Mouse (Mus musculus) stomach, embryonic 15.5 days (tissue): Measurements from ENCODE around the gene Osbpl3. TPM values are rescaled to one million over a fixed set of nuclear protein-coding genes. Genes with fewer than 3 reads are reported as not detected.

Source experiments
- ATAC-seq: fragments of 200-750 bp; cut with Nextera tagmentation; 2 replicates; pipeline ENCODE4 v1.8.0; 2017; ENCODE audit warnings: low read depth, moderate number of reproducible peaks, moderate TSS enrichment; ENCODE audit not compliant: insufficient read depth, low FRiP score
- H3K27ac ChIP-seq: fragments of 300-500 bp; sonication (generic); 2 replicates; pipeline ENCODE4 v1.5.1; 2015; ENCODE audit warnings: mild to moderate bottlenecking, inconsistent platforms
- H3K27me3 ChIP-seq: fragments of 300-500 bp; sonication (generic); replicated peaks from 2 replicates; pipeline ENCODE4 v1.6.1; 2015; ENCODE audit warnings: inconsistent platforms
- H3K36me3 ChIP-seq: fragments of 300-500 bp; sonication (generic); 2 replicates; pipeline ENCODE4 v1.6.1; 2015; ENCODE audit warnings: inconsistent platforms
- H3K4me1 ChIP-seq: fragments of 300-500 bp; sonication (generic); 2 replicates; pipeline ENCODE4 v1.6.1; 2015; ENCODE audit warnings: inconsistent platforms
- H3K4me2 ChIP-seq: fragments of 300-500 bp; sonication (generic); 2 replicates; pipeline ENCODE4 v1.6.1; 2015; ENCODE audit warnings: mild to moderate bottlenecking, inconsistent platforms
- H3K4me3 ChIP-seq: fragments of 300-500 bp; sonication (generic); replicated peaks from 2 replicates; pipeline ENCODE4 v1.5.1; 2015; ENCODE audit warnings: inconsistent platforms
- H3K9ac ChIP-seq: fragments of 300-500 bp; sonication (generic); 2 replicates; pipeline ENCODE4 v1.6.1; 2015; ENCODE audit warnings: inconsistent platforms
- H3K9me3 ChIP-seq: fragments of 300-500 bp; sonication (generic); 2 replicates; pipeline ENCODE4 v1.6.1; 2016; ENCODE audit warnings: inconsistent platforms
- WGBS: fragments of 180-500 bp; shearing (Covaris S2); methylation state at CpG from one replicate; pipeline ENCODE4 v1.1.7; 2015; 5-methylcytosine and 5-hydroxymethylcytosine counted together
- polyA plus RNA-seq: library from polyadenylated mRNA; unstranded; fragments of >200 nt; fragmentation: Nextera tagmentation; extraction: Ambion mirVana; gene quantifications from 2 replicates; pipeline ENCODE4 v1.2.1, GENCODE M21; 2015

The Osbpl3 gene
- polyA plus RNA-seq, 1 experiment from 2014 or later = 12.0 TPM

DNA sequence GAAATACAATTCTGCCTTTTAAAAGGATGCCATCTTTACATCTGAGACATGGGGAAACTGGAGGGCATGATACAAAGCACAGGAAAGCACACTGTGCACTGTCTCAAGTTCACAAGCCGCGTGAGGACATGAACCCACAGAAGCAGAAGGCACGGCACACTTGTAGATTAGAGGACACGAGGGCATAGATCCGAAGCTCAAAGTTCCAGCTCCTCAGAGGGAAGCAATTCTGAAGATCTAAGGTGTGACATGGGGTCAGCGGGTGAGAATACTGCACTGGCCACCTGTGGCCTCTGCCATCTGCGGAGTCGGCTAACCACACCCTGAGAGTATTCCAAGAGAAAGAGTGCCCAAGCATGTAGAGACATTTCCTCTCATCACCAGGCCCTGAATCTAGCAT is 91.6 kb downstream of the Osbpl3 start:
- no peak overlapping the region for H3K27ac ChIP-seq
- H3K9ac ChIP-seq = no peak overlapping the region
- no peak for ATAC-seq
- H3K4me1 ChIP-seq = no peaks in the 10 kb centered on the region
- H3K4me3 ChIP-seq = no peak overlapping the region
- no peaks in the 10 kb centered on the region for H3K36me3 ChIP-seq
- H3K9me3 ChIP-seq = no peaks in the 10 kb centered on the region
- H3K4me2 ChIP-seq = no peak overlapping the region
- H3K27me3 ChIP-seq = no peaks in the 10 kb centered on the region
- WGBS = 89% methylated on average over 8 of the region's 8 CpGs

DNA sequence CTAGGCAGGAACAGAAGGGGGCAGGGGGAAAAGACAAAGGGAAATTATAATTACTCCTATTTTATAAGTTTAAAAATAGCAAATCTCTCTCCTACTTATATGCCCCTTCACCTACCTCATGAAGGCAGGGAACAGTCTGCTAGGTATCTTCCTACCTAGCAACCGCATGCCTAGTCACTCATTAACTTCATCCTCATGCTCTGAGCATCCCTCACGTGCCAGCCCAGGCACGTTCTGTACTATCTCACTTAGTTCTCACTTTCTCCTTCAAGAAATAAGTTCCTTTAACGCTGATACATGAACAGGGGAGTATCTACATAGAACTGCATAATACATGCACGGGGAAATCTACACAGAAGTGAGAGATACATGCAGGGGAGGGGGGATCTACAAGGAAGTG is 92.6 kb downstream of the Osbpl3 start:
- Histone ChIP-seq H3K4me2 (no peak overlapping the region), H3K4me3 (no peak overlapping the region), H3K9me3 (no peaks in the 10 kb centered on the region), H3K36me3 (no peaks in the 10 kb centered on the region), H3K4me1 (no peaks in the 10 kb centered on the region; the same call in 1 of the 2 replicates), H3K27ac (no peak overlapping the region), H3K9ac (no peak overlapping the region), H3K27me3 (no peaks in the 10 kb centered on the region)
- no peak for ATAC-seq
- 64% methylated on average over 5 of the region's 5 CpGs for WGBS

GRCm38 (mm10) chr6:50362704-50363261 is 93.2 kb downstream of the Osbpl3 start:
- H3K4me1 ChIP-seq = peaks cover 1% of the 10 kb centered on the region; the same call in 1 of the 2 replicates
- no peaks in the 10 kb centered on the region for H3K36me3 ChIP-seq
- H3K9me3 ChIP-seq = no peaks in the 10 kb centered on the region
- H3K27ac ChIP-seq = no peak overlapping the region
- no peak overlapping the region for H3K9ac ChIP-seq
- H3K4me2 ChIP-seq = no peak overlapping the region
- ATAC-seq = no peak
- 74% methylated on average over 4 of the region's 4 CpGs for WGBS
- H3K4me3 ChIP-seq = no peak overlapping the region
- no peaks in the 10 kb centered on the region for H3K27me3 ChIP-seq

GRCm38 (mm10) chr6:50362196-50362595 is 93.8 kb downstream of the Osbpl3 start:
- no peak overlapping the region for H3K9ac ChIP-seq
- no peaks in the 10 kb centered on the region for H3K27me3 ChIP-seq
- no peak overlapping the region for H3K27ac ChIP-seq
- peaks cover 3% of the 10 kb centered on the region; the same call in 1 of the 2 replicates for H3K4me1 ChIP-seq
- H3K4me3 ChIP-seq = no peak overlapping the region
- no peaks in the 10 kb centered on the region for H3K9me3 ChIP-seq
- no peak overlapping the region for H3K4me2 ChIP-seq
- H3K36me3 ChIP-seq = no peaks in the 10 kb centered on the region
- WGBS = 78% methylated on average over 9 of the region's 9 CpGs
- no peak for ATAC-seq

- H3K4me3 ChIP-seq = no peak overlapping the region
- H3K27ac ChIP-seq = peak overlapping the region; percentile 49
- no peak overlapping the region for H3K9ac ChIP-seq
- H3K4me1 ChIP-seq = peaks cover 16% of the 10 kb centered on the region
- WGBS = 44% methylated on average over 16 of the region's 16 CpGs
- H3K27me3 ChIP-seq = no peaks in the 10 kb centered on the region
- no peaks in the 10 kb centered on the region for H3K9me3 ChIP-seq
- H3K4me2 ChIP-seq = 0 out of 2 replicates have a peak overlapping the region, but pooled peaks have one; percentile 0
- ATAC-seq = peak; percentile 80
- no peaks in the 10 kb centered on the region for H3K36me3 ChIP-seq
Measured at GRCm38 (mm10) chr6:50358104-50358679, 97.8 kb downstream of the Osbpl3 start.

DNA sequence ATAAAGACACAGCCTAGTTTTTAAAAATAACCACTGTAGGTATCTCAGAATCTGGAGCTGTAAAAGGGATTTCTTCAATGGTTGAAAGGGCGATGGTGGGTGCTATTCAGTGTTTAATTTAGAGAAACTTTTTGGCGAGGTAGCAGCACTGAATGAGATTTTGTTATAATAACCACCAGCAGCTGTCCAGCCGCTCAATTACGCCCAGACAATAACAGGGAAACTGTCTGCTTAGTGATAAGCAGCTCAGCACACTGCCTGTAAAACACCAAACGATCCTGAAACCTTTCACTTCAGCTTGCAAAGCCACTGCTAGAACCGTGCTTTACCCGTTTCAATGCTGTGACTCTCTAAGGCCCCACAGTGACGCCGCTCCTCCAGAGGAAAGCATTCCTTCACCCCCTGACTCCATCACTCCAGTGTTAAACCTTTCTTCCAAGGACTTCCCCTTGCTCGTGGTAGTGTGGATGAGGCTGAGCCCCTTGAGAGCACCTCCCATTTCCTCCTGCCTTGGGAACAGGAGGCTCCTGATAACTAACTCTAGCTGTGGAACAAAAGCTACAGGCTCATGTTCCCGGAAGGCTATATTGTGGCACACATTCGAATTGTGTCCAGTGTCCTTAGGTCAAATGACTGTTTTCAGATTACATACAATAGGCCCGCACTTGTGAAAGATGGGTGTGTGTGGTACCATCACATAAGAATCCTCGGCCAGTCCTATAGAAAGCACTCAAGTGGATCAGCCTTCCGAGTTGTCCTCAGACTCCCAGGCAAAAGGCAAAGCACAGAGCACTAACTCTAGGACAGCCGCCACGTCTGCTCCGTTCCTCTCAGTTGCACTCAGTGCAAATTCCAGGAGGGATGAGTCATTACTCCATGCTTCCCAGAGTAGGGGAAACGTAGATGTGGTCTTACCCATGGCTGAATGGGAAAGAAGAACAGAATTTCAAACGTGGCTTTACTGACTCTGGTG is 101.0 kb downstream of the Osbpl3 start:
- H3K36me3 ChIP-seq = no peaks in the 10 kb centered on the region
- WGBS = 37% methylated on average over 20 of the region's 20 CpGs
- no peak for ATAC-seq
- H3K4me3 ChIP-seq = no peak overlapping the region
- H3K9ac ChIP-seq = no peak overlapping the region
- no peaks in the 10 kb centered on the region for H3K27me3 ChIP-seq
- no peaks in the 10 kb centered on the region for H3K9me3 ChIP-seq
- no peak overlapping the region for H3K4me2 ChIP-seq
- H3K4me1 ChIP-seq = peaks cover 16% of the 10 kb centered on the region
- H3K27ac ChIP-seq = peak overlapping the region; percentile 3; the same call in 1 of the 2 replicates

DNA sequence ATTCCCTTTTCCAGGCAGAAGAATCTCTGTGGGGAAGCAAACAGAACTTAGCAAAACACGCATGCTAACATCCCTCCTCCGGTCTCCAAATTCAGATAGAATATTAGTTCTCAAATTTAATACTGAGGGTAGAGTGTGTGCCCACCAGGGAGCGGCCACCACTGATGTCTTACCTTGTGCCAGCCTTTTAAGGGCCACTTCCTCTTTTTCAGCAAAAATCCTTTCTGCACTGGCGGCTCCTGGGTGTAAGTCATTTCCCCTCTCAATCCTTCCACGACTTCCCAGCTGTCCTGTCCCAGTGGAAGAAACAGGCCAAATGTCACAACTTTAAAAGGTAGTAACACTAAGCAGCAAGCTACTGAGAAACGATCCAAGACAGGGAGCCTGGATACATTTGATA is 103.2 kb downstream of the Osbpl3 start:
- Histone ChIP-seq H3K27me3 (no peaks in the 10 kb centered on the region), H3K36me3 (no peaks in the 10 kb centered on the region), H3K4me2 (no peak overlapping the region), H3K9me3 (no peaks in the 10 kb centered on the region), H3K9ac (no peak overlapping the region), H3K4me3 (no peak overlapping the region), H3K27ac (no peak overlapping the region), H3K4me1 (peaks cover 15% of the 10 kb centered on the region)
- ATAC-seq = no peak
- 56% methylated on average over 6 of the region's 6 CpGs for WGBS

GRCm38 (mm10) chr6:50350911-50351310 is 105.1 kb downstream of the Osbpl3 start:
- WGBS = 95% methylated on average over 3 of the region's 3 CpGs
- no peak for ATAC-seq
- Histone ChIP-seq H3K4me2 (no peak overlapping the region), H3K27ac (no peak overlapping the region), H3K9me3 (no peaks in the 10 kb centered on the region), H3K4me1 (peaks cover 13% of the 10 kb centered on the region), H3K9ac (no peak overlapping the region), H3K27me3 (no peaks in the 10 kb centered on the region), H3K4me3 (no peak overlapping the region), H3K36me3 (no peaks in the 10 kb centered on the region)

- no peak overlapping the region for H3K27ac ChIP-seq
- no peak overlapping the region for H3K9ac ChIP-seq
- H3K4me2 ChIP-seq = no peak overlapping the region
- 77% methylated on average over 1 of the region's 1 CpGs for WGBS
- no peaks in the 10 kb centered on the region for H3K36me3 ChIP-seq
- H3K4me1 ChIP-seq = no peaks in the 10 kb centered on the region
- no peak for ATAC-seq
- H3K27me3 ChIP-seq = no peaks in the 10 kb centered on the region
- no peaks in the 10 kb centered on the region for H3K9me3 ChIP-seq
- H3K4me3 ChIP-seq = no peak overlapping the region
Measured at GRCm38 (mm10) chr6:50348619-50349018, 107.4 kb downstream of the Osbpl3 start.

GRCm38 (mm10) chr6:50346204-50346603 is 109.8 kb downstream of the Osbpl3 start:
- Histone ChIP-seq H3K9me3 (no peaks in the 10 kb centered on the region), H3K9ac (no peak overlapping the region), H3K27me3 (no peaks in the 10 kb centered on the region), H3K36me3 (no peaks in the 10 kb centered on the region), H3K4me3 (no peak overlapping the region), H3K4me2 (no peak overlapping the region), H3K27ac (no peak overlapping the region), H3K4me1 (no peaks in the 10 kb centered on the region)
- 87% methylated on average over 7 of the region's 7 CpGs for WGBS
- ATAC-seq = no peak

GRCm38 (mm10) chr6:50340226-50340906 is 115.6 kb downstream of the Osbpl3 start:
- H3K4me1 ChIP-seq = no peaks in the 10 kb centered on the region
- no peak for ATAC-seq
- H3K27me3 ChIP-seq = no peaks in the 10 kb centered on the region
- H3K4me2 ChIP-seq = no peak overlapping the region
- no peaks in the 10 kb centered on the region for H3K36me3 ChIP-seq
- WGBS = 66% methylated on average over 5 of the region's 5 CpGs
- H3K27ac ChIP-seq = no peak overlapping the region
- no peak overlapping the region for H3K4me3 ChIP-seq
- H3K9ac ChIP-seq = no peak overlapping the region
- H3K9me3 ChIP-seq = no peaks in the 10 kb centered on the region
